Mouse (Mus musculus) T-helper 2 cell (primary cell): ENCODE data around the gene Cdk14.

Source experiments
- in situ Hi-C: fragments of 300-600 bp; cut with MboI, MseI; formaldehyde crosslinking; loops from one replicate; pipeline ENCODE4 v1.15.1; 2025; ENCODE audit warnings: high pct_unique_total_duplicates

Gene Cdk14

GRCm38 (mm10) chr5:5367550-5367949 lies 52.6 kb downstream of the Cdk14 start:
- in situ Hi-C loops: no loop called here

DNA sequence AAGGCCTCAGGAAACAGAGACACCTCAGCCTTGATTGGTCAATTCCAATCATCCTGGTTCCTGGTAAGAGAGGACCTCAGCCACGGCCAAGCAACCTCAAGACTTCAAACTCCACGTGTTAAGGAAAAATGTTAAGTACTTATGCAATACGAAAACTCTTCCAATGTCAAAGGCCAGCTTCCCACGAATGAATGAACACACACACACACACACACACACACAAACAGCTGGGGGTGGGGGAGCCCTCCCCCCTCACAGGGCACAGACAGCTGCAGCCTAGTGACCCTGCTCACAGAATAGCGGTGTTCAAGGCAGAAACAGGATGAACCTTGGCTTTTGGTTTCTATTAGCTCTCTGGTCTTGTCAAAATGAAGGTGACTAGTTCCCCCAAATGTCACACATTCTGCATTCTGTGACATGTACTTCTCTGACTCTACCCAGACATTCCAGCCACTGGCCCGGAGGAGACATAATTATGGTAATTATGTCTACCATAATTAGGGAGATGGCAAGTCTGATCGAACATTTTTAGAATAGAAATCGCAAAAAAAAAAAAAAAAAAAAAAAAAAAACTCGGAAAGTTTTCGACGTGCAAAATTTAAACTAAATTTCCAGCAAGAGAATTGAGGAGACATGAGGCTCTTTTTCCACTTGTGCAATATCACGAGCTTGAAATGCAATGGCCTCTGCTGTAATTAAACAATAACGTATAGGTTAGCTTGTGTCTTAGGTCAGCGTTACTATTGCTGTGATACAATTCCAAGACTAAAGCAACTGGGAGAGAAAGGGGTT lies 54.6 kb downstream of the Cdk14 start:
- in situ Hi-C loops: no loop called here

GRCm38 (mm10) chr5:5361684-5362083 lies 58.4 kb downstream of the Cdk14 start:
- in situ Hi-C loops: no loop called here

- in situ Hi-C loops: no loop called here
Measured at GRCm38 (mm10) chr5:5360338-5360737, 59.8 kb downstream of the Cdk14 start.

GRCm38 (mm10) chr5:5359915-5360314 lies 60.2 kb downstream of the Cdk14 start:
- in situ Hi-C loops: no loop called here

DNA sequence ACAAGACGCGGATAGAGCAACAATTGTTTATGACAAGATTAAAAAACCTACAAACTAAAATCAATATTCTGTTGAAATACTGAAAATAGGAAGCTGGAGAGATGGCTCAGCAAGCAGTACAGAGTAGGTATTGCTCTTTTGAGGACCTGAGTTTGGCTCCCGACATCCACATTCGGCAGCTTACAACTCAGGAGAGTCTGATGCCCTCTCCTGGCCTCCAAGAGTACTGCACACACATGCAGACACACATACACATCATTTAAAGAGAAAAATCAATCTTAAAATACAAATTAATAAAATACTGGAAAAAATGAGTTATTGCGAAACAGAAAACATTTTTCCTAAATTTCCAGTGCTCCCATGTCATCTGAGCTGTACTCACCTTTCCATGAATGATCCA lies 60.7 kb downstream of the Cdk14 start:
- in situ Hi-C loops: no loop called here

DNA sequence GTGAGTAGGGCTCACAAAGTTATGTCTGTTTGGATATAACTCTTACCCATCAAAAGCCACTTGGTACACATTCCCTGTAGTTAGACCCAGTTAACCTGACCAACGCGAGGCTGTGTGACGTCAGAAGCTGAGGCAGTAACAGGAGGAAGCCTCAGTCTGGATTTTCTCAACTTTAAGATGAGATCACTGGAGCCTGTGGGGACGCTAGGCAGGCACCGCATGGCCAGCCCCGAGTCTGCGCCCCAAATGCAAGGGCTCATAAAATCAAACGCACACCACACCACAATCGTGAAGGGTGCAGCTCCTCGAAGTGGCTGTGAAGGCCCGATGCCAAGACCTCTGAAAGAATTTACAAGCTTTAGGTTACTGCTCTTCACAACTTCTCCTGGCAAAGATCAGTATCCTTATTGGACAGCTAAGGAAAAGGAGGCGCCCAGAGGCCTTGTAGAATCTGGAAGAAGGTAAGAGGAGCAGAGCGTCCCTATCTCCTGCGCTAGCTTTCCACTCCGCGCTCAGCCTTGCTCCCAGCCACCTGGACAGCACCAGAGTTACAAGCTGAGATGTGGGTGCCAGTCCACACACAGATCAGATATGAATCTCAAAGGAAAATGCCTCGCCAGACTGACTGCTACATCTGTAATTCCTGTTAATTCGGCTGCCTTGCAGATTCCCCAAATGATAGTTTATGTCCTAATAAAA lies 61.9 kb downstream of the Cdk14 start:
- in situ Hi-C loops: no loop called here

DNA sequence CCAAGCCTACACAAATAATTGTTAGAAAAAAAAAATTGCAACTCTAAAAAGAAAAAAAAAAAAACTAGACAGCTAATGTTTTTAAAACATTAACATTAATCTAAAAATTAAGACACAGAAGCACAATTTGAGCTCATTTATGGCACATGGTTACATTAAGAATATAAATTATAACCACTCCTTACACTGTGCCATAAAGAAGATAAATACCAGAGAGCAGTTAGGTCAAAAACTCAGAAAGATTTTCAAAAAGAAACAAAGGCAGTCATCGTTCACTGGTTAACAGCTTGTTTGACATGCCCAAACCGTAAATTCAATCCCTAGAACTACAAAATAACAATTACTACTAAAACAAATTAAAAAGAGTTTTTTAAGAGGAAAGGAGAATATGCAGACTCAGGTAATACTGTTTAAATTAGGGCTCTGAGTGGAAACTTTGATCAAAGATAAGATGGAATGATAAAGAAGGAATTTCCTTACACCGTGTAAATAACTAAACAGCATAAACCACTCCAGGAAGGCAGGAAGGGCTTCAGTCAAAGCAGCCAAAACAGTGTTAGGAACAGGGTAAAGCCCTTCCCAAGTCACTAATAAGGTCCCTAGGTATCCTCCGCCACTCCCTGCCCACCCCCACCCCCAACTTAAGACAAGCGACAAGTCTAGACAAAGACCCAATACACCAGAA lies 65.3 kb downstream of the Cdk14 start:
- in situ Hi-C loops: no loop called here

GRCm38 (mm10) chr5:5353946-5354345 lies 66.2 kb downstream of the Cdk14 start:
- in situ Hi-C loops: no loop called here

DNA sequence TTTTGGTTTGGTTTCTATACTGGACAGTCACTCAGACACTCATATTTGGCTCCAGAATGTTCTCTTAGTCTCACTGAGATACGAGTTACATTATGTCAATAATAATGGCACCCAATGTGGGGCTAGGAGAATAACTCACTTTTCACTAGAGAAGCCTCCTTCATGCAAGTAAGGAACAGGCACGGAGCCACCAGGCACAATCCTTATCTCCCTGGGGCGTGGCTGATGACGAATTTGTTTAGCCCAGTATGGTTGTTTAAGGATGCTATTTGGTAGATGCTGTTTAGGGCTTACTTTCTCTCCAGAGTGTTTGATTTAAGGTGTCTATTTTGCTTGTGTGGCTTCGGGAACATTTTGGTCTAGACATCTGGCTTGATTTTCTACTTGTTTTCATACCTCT lies 75.5 kb downstream of the Cdk14 start:
- in situ Hi-C loops: loop anchor here (25.0 kb wide), 1 partner anchor 518 kb away; no protein-coding TSS in a partner anchor

GRCm38 (mm10) chr5:5343741-5344140 lies 76.4 kb downstream of the Cdk14 start:
- in situ Hi-C loops: loop anchor here (25.0 kb wide), 1 partner anchor 519 kb away; no protein-coding TSS in a partner anchor

- in situ Hi-C loops: loop anchor here (25.0 kb wide), 1 partner anchor 519 kb away; no protein-coding TSS in a partner anchor
Measured at GRCm38 (mm10) chr5:5343267-5343666, 76.8 kb downstream of the Cdk14 start.

- in situ Hi-C loops: loop anchor here (25.0 kb wide), 1 partner anchor 520 kb away; no protein-coding TSS in a partner anchor
Measured at GRCm38 (mm10) chr5:5342410-5343137, 77.5 kb downstream of the Cdk14 start.

- in situ Hi-C loops: loop anchor here (25.0 kb wide), 1 partner anchor 521 kb away; no protein-coding TSS in a partner anchor
Measured at GRCm38 (mm10) chr5:5341611-5342010, 78.5 kb downstream of the Cdk14 start.

- in situ Hi-C loops: loop anchor here (25.0 kb wide), 1 partner anchor 528 kb away; no protein-coding TSS in a partner anchor
Measured at GRCm38 (mm10) chr5:5333916-5334315, 86.2 kb downstream of the Cdk14 start.

- in situ Hi-C loops: loop anchor here (25.0 kb wide), 1 partner anchor 531 kb away; no protein-coding TSS in a partner anchor
Measured at GRCm38 (mm10) chr5:5330926-5331460, 89.1 kb downstream of the Cdk14 start.

DNA sequence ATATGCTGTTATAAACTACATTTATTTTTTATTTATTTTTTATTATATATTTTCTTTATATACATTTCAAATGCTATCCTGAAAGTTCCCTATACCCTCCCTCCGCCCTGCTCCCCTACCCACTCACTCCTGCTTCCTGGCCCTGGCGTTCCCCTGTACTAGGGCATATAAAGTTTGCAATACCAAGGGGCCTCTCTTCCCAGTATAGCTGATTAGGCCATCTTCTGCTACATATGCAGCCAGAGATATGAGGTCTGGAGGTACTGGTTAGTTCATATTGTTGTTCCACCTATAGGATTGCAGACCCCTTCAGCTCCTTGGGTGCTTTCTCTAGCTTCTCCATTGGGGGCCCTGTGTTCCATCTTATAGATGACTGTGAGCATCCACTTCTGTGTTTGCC lies 91.1 kb downstream of the Cdk14 start:
- in situ Hi-C loops: loop anchor here (25.0 kb wide), 1 partner anchor 533 kb away; no protein-coding TSS in a partner anchor

DNA sequence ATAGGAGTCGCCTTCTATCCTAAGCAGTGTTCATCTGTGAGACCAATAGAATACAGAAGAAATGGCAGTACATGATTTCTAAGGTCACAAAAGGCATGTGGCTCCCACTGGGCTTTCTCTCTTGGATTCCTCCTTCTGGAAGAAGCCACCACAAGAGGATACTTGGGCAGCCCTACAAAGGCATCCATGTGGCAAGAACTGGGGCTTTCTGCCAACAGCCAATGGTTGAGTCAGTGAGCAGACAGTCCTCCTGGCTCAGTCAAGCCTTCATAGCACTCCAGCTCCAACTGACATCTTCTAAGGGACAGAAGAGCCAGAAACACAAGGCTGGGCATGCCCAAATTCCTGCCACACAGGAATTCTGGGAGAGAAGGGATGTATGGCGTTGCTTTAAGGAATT lies 93.4 kb downstream of the Cdk14 start:
- in situ Hi-C loops: loop anchor here (25.0 kb wide), 1 partner anchor 536 kb away; no protein-coding TSS in a partner anchor

DNA sequence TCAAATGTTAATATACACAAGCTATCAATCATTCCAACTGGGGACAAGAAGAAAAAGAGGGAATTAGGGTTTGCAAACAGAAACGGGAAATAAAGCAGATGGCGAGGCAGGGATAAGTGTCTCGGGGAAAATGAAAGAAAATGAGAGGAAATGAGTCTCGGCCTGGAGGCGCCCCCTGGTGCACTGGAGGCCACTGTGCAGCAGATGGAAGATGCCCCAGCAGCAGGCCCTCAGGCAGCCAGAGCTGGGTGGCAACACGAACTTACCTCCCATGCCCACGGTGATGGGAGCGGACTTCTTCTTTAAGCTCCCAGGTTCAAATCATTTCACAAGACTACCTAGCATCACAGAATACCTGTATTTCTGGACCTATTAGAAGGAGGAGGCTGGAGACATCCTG lies 97.4 kb downstream of the Cdk14 start:
- in situ Hi-C loops: no loop called here

GRCm38 (mm10) chr5:5320506-5321181 lies 99.5 kb downstream of the Cdk14 start:
- in situ Hi-C loops: no loop called here
